Mouse (Mus musculus): ENCODE data around the gene Zfp385b. TPM values are rescaled to one million over a fixed set of nuclear protein-coding genes. Genes with fewer than 3 reads are reported as not detected.
A peak's percentile ranks its signal among the peaks of the same experiment; 100 is the strongest.

The Zfp385b gene
- polyA plus RNA-seq, 1 experiment from 2014 or later: 14.6 TPM

DNA sequence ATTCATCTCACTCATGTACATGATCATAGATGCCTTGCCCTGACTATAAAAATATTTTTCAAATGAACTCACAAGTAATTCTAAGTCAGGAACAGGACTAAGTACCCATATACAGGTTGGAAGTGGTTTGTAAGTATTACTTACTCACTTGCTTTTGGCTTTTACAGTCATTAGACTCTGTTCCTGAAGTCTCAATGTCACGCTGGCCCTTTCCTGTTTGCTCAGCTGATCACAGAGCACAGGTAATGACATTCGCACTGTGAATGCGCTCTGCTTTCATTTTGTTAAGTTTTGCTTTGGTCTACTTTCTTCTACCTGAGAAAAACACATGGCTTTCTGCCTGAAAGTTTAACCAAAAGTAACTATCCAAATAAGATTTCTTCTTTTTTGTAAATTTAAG lies 282.9 kb downstream of the Zfp385b start:
- Histone ChIP-seq H3K9me3 (replicated peaks) (no peaks in the 10 kb centered on the region), H3K4me2 (no peak overlapping the region), H3K9ac (replicated peaks) (no peak overlapping the region), H3K27ac (replicated peaks) (no peak overlapping the region), H3K36me3 (no peaks in the 10 kb centered on the region), H3K4me1 (no peaks in the 10 kb centered on the region), H3K27me3 (replicated peaks) (no peaks in the 10 kb centered on the region), H3K4me3 (replicated peaks) (no peak overlapping the region)
- ATAC-seq (ENCODE audit: low FRiP score): no peak
- WGBS: 88% methylated on average over 3 of the region's 3 CpGs

DNA sequence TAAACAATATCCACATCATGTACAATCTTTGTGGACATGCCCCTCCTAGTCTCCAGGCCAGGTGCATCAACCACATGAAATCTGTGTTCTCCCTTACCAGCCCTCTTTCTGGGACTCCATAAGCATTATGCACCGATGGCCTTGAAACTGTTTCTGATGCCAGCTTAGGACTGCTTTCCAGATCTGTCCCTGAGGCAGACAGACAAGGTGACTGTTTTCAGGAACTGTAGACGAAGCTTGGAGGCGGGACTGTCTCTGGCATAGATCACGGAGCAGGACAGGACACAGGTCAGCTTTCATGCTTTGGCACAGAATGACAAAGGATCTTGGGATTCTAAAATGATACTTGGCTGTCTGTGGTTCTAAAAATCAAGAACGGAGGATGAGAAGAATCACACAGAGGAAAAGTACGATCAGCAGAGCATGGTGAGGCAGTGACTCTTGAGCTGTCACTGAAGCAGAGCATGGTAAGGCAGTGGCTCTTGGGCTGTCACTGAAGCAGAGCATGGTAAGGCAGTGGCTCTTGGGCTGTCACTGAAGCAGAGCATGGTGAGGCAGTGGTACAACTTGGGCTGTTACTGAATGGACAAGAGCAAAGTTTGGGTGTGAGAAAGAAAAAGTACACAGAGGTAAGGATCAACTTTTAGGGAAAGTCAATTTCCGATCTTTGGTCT lies 291.2 kb downstream of the Zfp385b start:
- no peaks in the 10 kb centered on the region for H3K4me1 ChIP-seq
- no peaks in the 10 kb centered on the region for H3K9me3 ChIP-seq (replicated peaks)
- H3K4me2 ChIP-seq: no peak overlapping the region
- WGBS: 91% methylated on average over 7 of the region's 7 CpGs
- H3K27me3 ChIP-seq (replicated peaks): no peaks in the 10 kb centered on the region
- no peaks in the 10 kb centered on the region for H3K36me3 ChIP-seq
- no peak for ATAC-seq (ENCODE audit: low FRiP score)
- H3K4me3 ChIP-seq (replicated peaks): no peak overlapping the region
- H3K27ac ChIP-seq (replicated peaks): no peak overlapping the region
- no peak overlapping the region for H3K9ac ChIP-seq (replicated peaks)

GRCm38 (mm10) chr2:77527616-77528015 lies 291.8 kb downstream of the Zfp385b start:
- Histone ChIP-seq H3K36me3 (no peaks in the 10 kb centered on the region), H3K4me2 (no peak overlapping the region), H3K4me1 (no peaks in the 10 kb centered on the region), H3K9ac (replicated peaks) (no peak overlapping the region), H3K27me3 (replicated peaks) (no peaks in the 10 kb centered on the region), H3K27ac (replicated peaks) (no peak overlapping the region), H3K4me3 (replicated peaks) (no peak overlapping the region), H3K9me3 (replicated peaks) (no peaks in the 10 kb centered on the region)
- no peak for ATAC-seq (ENCODE audit: low FRiP score)
- WGBS: 84% methylated on average over 6 of the region's 6 CpGs

GRCm38 (mm10) chr2:77526803-77527202 lies 292.6 kb downstream of the Zfp385b start:
- Histone ChIP-seq H3K27ac (replicated peaks) (no peak overlapping the region), H3K27me3 (replicated peaks) (no peaks in the 10 kb centered on the region), H3K4me3 (replicated peaks) (no peak overlapping the region), H3K4me2 (no peak overlapping the region), H3K36me3 (no peaks in the 10 kb centered on the region), H3K4me1 (no peaks in the 10 kb centered on the region), H3K9me3 (replicated peaks) (no peaks in the 10 kb centered on the region), H3K9ac (replicated peaks) (no peak overlapping the region)
- WGBS: 79% methylated on average over 4 of the region's 4 CpGs
- no peak for ATAC-seq (ENCODE audit: low FRiP score)

DNA sequence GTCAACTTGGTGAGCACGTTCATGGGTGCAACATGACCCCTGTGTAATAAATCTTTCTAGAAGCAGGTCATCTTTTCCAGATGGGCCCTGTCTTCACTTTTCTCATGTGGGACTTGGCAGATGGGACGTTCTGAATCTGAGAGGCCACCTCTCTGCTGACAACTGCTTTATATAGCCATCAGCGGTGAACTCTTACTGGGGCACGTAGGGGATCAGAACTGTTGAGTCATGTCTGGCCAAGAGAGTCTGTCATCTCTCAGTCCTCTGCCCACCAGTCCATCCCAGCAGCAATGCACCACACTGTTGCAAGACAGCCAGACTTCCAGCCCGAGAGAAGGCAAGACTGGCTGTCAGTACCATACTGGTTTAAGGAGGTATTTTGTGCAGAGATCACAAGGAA lies 293.1 kb downstream of the Zfp385b start:
- no peaks in the 10 kb centered on the region for H3K4me1 ChIP-seq
- ATAC-seq (ENCODE audit: low FRiP score): no peak
- H3K36me3 ChIP-seq: no peaks in the 10 kb centered on the region
- no peaks in the 10 kb centered on the region for H3K27me3 ChIP-seq (replicated peaks)
- no peaks in the 10 kb centered on the region for H3K9me3 ChIP-seq (replicated peaks)
- no peak overlapping the region for H3K4me2 ChIP-seq
- WGBS: 81% methylated on average over 5 of the region's 5 CpGs
- no peak overlapping the region for H3K4me3 ChIP-seq (replicated peaks)
- no peak overlapping the region for H3K9ac ChIP-seq (replicated peaks)
- H3K27ac ChIP-seq (replicated peaks): no peak overlapping the region

DNA sequence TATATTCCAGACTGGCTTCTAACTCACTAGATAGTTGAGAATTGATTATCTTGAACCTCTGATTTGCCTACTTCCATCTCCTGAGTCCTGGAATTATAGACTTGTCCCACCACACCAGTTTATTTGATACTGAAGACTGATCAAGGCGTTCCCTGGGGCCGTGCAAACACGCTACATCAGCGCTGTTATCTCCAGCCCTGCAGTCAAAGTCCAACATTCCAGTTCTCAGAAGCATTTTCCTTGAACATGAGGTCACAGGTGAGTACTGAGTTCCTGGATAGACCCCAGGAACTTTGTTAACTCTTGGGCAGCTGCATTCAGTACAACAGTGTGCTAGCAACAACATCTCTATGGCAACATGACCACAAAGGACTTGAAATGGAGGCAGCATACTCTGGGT lies 297.2 kb downstream of the Zfp385b start:
- WGBS: 84% methylated on average over 4 of the region's 4 CpGs
- Histone ChIP-seq H3K4me2 (no peak overlapping the region), H3K36me3 (no peaks in the 10 kb centered on the region), H3K9me3 (replicated peaks) (no peaks in the 10 kb centered on the region), H3K27me3 (replicated peaks) (no peaks in the 10 kb centered on the region), H3K4me3 (replicated peaks) (no peak overlapping the region), H3K9ac (replicated peaks) (no peak overlapping the region), H3K27ac (replicated peaks) (no peak overlapping the region), H3K4me1 (peaks cover 13% of the 10 kb centered on the region)
- no peak for ATAC-seq (ENCODE audit: low FRiP score)

DNA sequence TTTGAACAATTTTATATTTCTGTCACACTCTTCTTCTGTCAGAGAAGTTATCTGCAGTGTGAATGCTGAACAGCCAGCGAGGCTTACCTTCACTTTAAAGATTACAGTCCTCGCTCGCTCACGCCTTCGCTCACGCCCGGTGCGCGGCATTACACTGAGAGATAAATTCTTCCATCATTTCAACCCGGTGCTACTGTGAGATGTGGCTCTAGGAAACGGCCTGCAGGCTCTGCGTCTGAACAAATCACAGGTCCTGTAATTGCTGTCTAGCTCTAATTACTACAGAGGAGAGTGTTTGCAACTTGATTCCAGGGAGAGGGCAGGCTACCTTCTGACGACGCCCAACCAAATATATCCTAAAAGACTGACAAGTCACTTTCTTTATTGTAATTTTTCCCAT lies 300.1 kb downstream of the Zfp385b start:
- under 1% methylated on average over 14 of the region's 14 CpGs for WGBS
- Histone ChIP-seq H3K27me3 (replicated peaks) (no peaks in the 10 kb centered on the region), H3K27ac (replicated peaks) (no peak overlapping the region), H3K4me3 (replicated peaks) (peak overlapping the region; percentile 35), H3K9me3 (replicated peaks) (no peaks in the 10 kb centered on the region), H3K36me3 (no peaks in the 10 kb centered on the region), H3K4me2 (peak overlapping the region; percentile 62), H3K9ac (replicated peaks) (peak overlapping the region; percentile 34; the same call in 1 of the 2 replicates), H3K4me1 (peaks cover 24% of the 10 kb centered on the region)
- peak; percentile 62; the same call in 1 of the 2 replicates for ATAC-seq (ENCODE audit: low FRiP score)

GRCm38 (mm10) chr2:77518693-77519092 lies 300.7 kb downstream of the Zfp385b start:
- WGBS: 14% methylated on average over 8 of the region's 8 CpGs
- no peaks in the 10 kb centered on the region for H3K27me3 ChIP-seq (replicated peaks)
- H3K9ac ChIP-seq (replicated peaks): no peak overlapping the region
- H3K4me2 ChIP-seq: peak overlapping the region; percentile 62
- H3K9me3 ChIP-seq (replicated peaks): no peaks in the 10 kb centered on the region
- peak overlapping the region; percentile 35 for H3K4me3 ChIP-seq (replicated peaks)
- peaks cover 26% of the 10 kb centered on the region for H3K4me1 ChIP-seq
- no peaks in the 10 kb centered on the region for H3K36me3 ChIP-seq
- no peak overlapping the region for H3K27ac ChIP-seq (replicated peaks)
- ATAC-seq (ENCODE audit: low FRiP score): no peak

DNA sequence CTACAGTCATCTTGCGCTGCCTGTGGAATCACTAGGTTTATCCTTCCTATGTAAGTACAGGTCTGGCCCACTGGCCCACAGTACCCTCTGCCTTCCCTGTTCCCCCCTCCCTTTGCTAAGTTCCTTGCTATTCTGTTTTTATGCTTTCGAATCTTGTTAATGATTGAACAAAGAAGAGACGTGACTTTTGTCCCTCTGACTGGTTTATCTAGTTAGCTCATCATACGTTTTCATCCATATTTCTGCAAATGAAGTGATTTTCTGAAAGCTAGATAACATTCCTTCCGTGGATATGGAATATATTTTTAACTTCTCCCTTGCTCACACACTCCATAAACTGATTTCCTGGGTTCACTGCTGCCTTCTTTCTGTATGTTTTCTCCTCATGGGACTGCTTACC lies 302.8 kb downstream of the Zfp385b start:
- 79% methylated on average over 5 of the region's 5 CpGs for WGBS
- Histone ChIP-seq H3K9ac (replicated peaks) (no peak overlapping the region), H3K4me3 (replicated peaks) (no peak overlapping the region), H3K27ac (replicated peaks) (no peak overlapping the region), H3K4me1 (peaks cover 26% of the 10 kb centered on the region), H3K4me2 (no peak overlapping the region), H3K9me3 (replicated peaks) (no peaks in the 10 kb centered on the region), H3K27me3 (replicated peaks) (no peaks in the 10 kb centered on the region), H3K36me3 (no peaks in the 10 kb centered on the region)
- ATAC-seq (ENCODE audit: low FRiP score): no peak

GRCm38 (mm10) chr2:77515654-77516053 lies 303.8 kb downstream of the Zfp385b start:
- Histone ChIP-seq H3K36me3 (no peaks in the 10 kb centered on the region), H3K4me3 (replicated peaks) (no peak overlapping the region), H3K9me3 (replicated peaks) (no peaks in the 10 kb centered on the region), H3K27ac (replicated peaks) (no peak overlapping the region), H3K4me1 (peaks cover 26% of the 10 kb centered on the region), H3K9ac (replicated peaks) (no peak overlapping the region), H3K27me3 (replicated peaks) (no peaks in the 10 kb centered on the region), H3K4me2 (no peak overlapping the region)
- 78% methylated on average over 6 of the region's 6 CpGs for WGBS
- ATAC-seq (ENCODE audit: low FRiP score): no peak

DNA sequence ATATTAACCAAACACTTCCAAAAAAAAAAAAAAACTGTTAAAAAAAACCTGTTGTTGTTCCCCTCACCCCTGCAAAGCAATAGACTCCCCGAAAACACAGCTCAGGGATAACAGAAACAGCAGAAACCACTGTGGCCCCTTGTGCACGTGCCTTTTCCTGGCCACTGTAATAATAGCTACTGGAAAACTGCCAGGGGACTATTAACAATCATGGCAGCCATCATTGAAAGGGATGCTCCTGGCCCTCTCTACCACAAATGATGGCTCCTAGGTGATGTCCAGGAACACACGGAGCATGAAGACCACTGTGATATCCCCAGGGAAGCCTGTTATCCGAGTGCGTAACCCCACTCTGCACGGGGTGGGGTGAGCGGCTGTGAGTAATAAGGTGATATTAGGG lies 304.4 kb downstream of the Zfp385b start:
- WGBS: 60% methylated on average over 7 of the region's 7 CpGs
- H3K4me2 ChIP-seq: no peak overlapping the region
- H3K36me3 ChIP-seq: no peaks in the 10 kb centered on the region
- H3K4me1 ChIP-seq: peaks cover 26% of the 10 kb centered on the region
- no peaks in the 10 kb centered on the region for H3K9me3 ChIP-seq (replicated peaks)
- no peak overlapping the region for H3K9ac ChIP-seq (replicated peaks)
- no peaks in the 10 kb centered on the region for H3K27me3 ChIP-seq (replicated peaks)
- no peak overlapping the region for H3K27ac ChIP-seq (replicated peaks)
- ATAC-seq (ENCODE audit: low FRiP score): no peak
- no peak overlapping the region for H3K4me3 ChIP-seq (replicated peaks)

DNA sequence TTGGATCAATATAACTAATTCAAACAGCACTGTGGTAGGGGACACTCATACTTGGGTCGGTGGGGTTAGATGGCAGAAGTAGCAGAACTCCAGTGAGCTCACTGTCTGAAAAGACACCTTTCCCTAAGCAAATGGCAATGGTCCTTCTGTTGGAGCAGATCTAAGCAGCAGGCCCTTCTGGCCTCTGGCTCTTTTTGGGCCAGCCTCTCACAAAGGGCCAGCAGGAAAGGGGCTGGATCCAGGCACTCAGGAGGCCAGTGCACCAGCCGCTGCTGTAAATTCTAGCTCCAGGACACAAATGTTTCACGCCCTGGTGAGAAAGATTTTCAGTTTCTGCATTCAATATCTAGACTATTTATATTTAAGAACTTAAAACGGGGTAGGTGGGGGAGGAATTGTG lies 305.0 kb downstream of the Zfp385b start:
- no peak overlapping the region for H3K4me2 ChIP-seq
- H3K27me3 ChIP-seq (replicated peaks): no peaks in the 10 kb centered on the region
- no peak overlapping the region for H3K4me3 ChIP-seq (replicated peaks)
- peaks cover 23% of the 10 kb centered on the region for H3K4me1 ChIP-seq
- no peak overlapping the region for H3K27ac ChIP-seq (replicated peaks)
- 46% methylated on average over 4 of the region's 4 CpGs for WGBS
- H3K9me3 ChIP-seq (replicated peaks): no peaks in the 10 kb centered on the region
- H3K9ac ChIP-seq (replicated peaks): no peak overlapping the region
- no peak for ATAC-seq (ENCODE audit: low FRiP score)
- H3K36me3 ChIP-seq: no peaks in the 10 kb centered on the region
